Mouse (Mus musculus): ENCODE data around the gene Utrn. TPM values are rescaled to one million over a fixed set of nuclear protein-coding genes. Genes with fewer than 3 reads are reported as not detected.

Utrn gene
- total and polyA plus RNA-seq, 3 experiments: 18.8 to 68.1 (median 61.8) TPM

- no peaks in the 10 kb centered on the region for H3K4me1 ChIP-seq (ENCODE audit: control insufficient read depth, insufficient read depth, low read length)
- TF ChIP-seq POLR2A (IDR thresholded peaks at IDR 0.05; ENCODE audit: insufficient read depth, low read depth, low read length) (no peak), CTCF (IDR thresholded peaks at IDR 0.05) (no peak), EP300 (IDR thresholded peaks at IDR 0.05; ENCODE audit: insufficient read depth, low read depth, low read length) (no peak)
Measured at GRCm38 (mm10) chr10:12339704-12340558, 529.2 kb downstream of the Utrn start.

GRCm38 (mm10) chr10:12339005-12339703 is 530.0 kb downstream of the Utrn start:
- no peaks in the 10 kb centered on the region for H3K36me3 ChIP-seq (ENCODE audit: control insufficient read depth, insufficient read depth, low read length)
- WGBS: 72% methylated on average over 9 of the region's 9 CpGs
- intact Hi-C loops (cut with DNase I): no loop called here

More at GRCm38 (mm10) chr10:12339704-12340558, 529.2 kb downstream of the Utrn start:
- no peak for DNase-seq
- no peak overlapping the region for H3K4me3 ChIP-seq
- intact Hi-C loops (cut with DNase I): no loop called here
- no peak overlapping the region for H3K27ac ChIP-seq
- no peaks in the 10 kb centered on the region for H3K36me3 ChIP-seq (ENCODE audit: control insufficient read depth, insufficient read depth, low read length)
- no peaks in the 10 kb centered on the region for H3K27me3 ChIP-seq (ENCODE audit: control insufficient read depth, insufficient read depth, low read length)
- WGBS: 85% methylated on average over 10 of the region's 10 CpGs
- no peak overlapping the region for H3K9ac ChIP-seq (ENCODE audit: low read depth, low read length)
- no peaks in the 10 kb centered on the region for H3K79me2 ChIP-seq (replicated peaks; ENCODE audit: control insufficient read depth, insufficient read depth, low read length)

More at GRCm38 (mm10) chr10:12339005-12339703, 530.0 kb downstream of the Utrn start:
- no peak overlapping the region for H3K4me3 ChIP-seq
- H3K27ac ChIP-seq: no peak overlapping the region
- no peak for TF ChIP-seq EP300 (IDR thresholded peaks at IDR 0.05; ENCODE audit: insufficient read depth, low read depth, low read length)
- TF ChIP-seq CTCF (IDR thresholded peaks at IDR 0.05): no peak
- TF ChIP-seq POLR2A (IDR thresholded peaks at IDR 0.05; ENCODE audit: insufficient read depth, low read depth, low read length): no peak
- no peaks in the 10 kb centered on the region for H3K27me3 ChIP-seq (ENCODE audit: control insufficient read depth, insufficient read depth, low read length)
- no peak for DNase-seq
- no peak overlapping the region for H3K9ac ChIP-seq (ENCODE audit: low read depth, low read length)
- H3K79me2 ChIP-seq (replicated peaks; ENCODE audit: control insufficient read depth, insufficient read depth, low read length): no peaks in the 10 kb centered on the region
- no peaks in the 10 kb centered on the region for H3K4me1 ChIP-seq (ENCODE audit: control insufficient read depth, insufficient read depth, low read length)

Other genes starting within 250 kb of the Utrn start
- 1 to 10 TPM; 2.7 to 4.0 TPM for gene Stx11, start 94.9 kb upstream of the Utrn start, total RNA-seq (2021)
- gene Stx11, start 94.9 kb upstream of the Utrn start, polyA plus RNA-seq (2012; rRNA removed): 1.7 and 2.2 TPM in 2 replicates
- 1 to 10 TPM; 6.6 to 7.4 TPM for gene Sf3b5, start 136.0 kb upstream of the Utrn start, total RNA-seq (2021)
- gene Sf3b5, start 136.0 kb upstream of the Utrn start, polyA plus RNA-seq (2012; rRNA removed): 9.9 and 14.8 TPM in 2 replicates
- gene Plagl1, start 191.1 kb upstream of the Utrn start, total RNA-seq (2021): 1 to 10 TPM; 7.8 to 8.6 TPM
- gene Plagl1, start 191.1 kb upstream of the Utrn start, polyA plus RNA-seq (2012; rRNA removed): 11.3 and 19.1 TPM in 2 replicates